Mouse (Mus musculus) midbrain, embryonic 16.5 days (tissue): ENCODE measurements around the gene Reln. TPM values are rescaled to one million over a fixed set of nuclear protein-coding genes. Genes with fewer than 3 reads are reported as not detected.

Experiments
- ATAC-seq: fragments of 200-750 bp; cut with Nextera tagmentation; 2 replicates; pipeline ENCODE4 v1.8.0; 2017; ENCODE audit warnings: moderate TSS enrichment
- H3K27ac ChIP-seq: fragments of 300-500 bp; sonication (generic); 2 replicates; pipeline ENCODE4 v1.5.1; 2014; ENCODE audit warnings: mild to moderate bottlenecking, low read length, mixed read lengths
- H3K27me3 ChIP-seq: fragments of 300-500 bp; sonication (generic); 2 replicates; pipeline ENCODE4 v1.6.1; 2014; ENCODE audit warnings: low read depth, low read length, mixed read lengths; ENCODE audit not compliant: control insufficient read depth, insufficient read depth
- H3K36me3 ChIP-seq: fragments of 300-500 bp; sonication (generic); 2 replicates; pipeline ENCODE4 v1.6.1; 2014; ENCODE audit warnings: mild to moderate bottlenecking, low read length, moderate library complexity, mixed read lengths; ENCODE audit not compliant: control insufficient read depth, insufficient read depth
- H3K4me1 ChIP-seq: fragments of 300-500 bp; sonication (generic); 2 replicates; pipeline ENCODE4 v1.6.1; 2014; ENCODE audit warnings: mild to moderate bottlenecking, low read length, mixed read lengths; ENCODE audit not compliant: control insufficient read depth, insufficient read depth
- H3K4me2 ChIP-seq: fragments of 300-500 bp; sonication (generic); 2 replicates; pipeline ENCODE4 v1.6.1; 2014; ENCODE audit warnings: mild to moderate bottlenecking, low read length, mixed read lengths
- H3K4me3 ChIP-seq: fragments of 300-500 bp; sonication (generic); 2 replicates; pipeline ENCODE4 v1.5.1; 2014; ENCODE audit warnings: low read depth, mild to moderate bottlenecking, low read length, moderate library complexity, mixed read lengths
- H3K9ac ChIP-seq: fragments of 300-500 bp; sonication (generic); 2 replicates; pipeline ENCODE4 v1.6.1; 2014; ENCODE audit warnings: low read depth, low read length, mixed read lengths
- H3K9me3 ChIP-seq: fragments of 300-500 bp; sonication (generic); replicated peaks from 2 replicates; pipeline ENCODE4 v1.6.1; 2014; ENCODE audit warnings: mild to moderate bottlenecking, low read length, mixed read lengths; ENCODE audit not compliant: control insufficient read depth, poor library complexity, severe bottlenecking
- WGBS: fragments of 180-500 bp; shearing (Covaris S2); extraction: QIAGEN DNeasy Blood & Tissue Kit; methylation state at CpG from one replicate; pipeline ENCODE4 v1.1.7; 2014; 5-methylcytosine and 5-hydroxymethylcytosine counted together
- polyA plus RNA-seq: library from polyadenylated mRNA; unstranded; fragments of >200 nt; fragmentation: Nextera tagmentation; extraction: Ambion mirVana; gene quantifications from 2 replicates; pipeline ENCODE4 v1.2.1, GENCODE M21; 2015

Reln gene
- polyA plus RNA-seq, 1 experiment from 2014 or later: 39.5 TPM

GRCm38 (mm10) chr5:21936096-21936495 is 408.4 kb downstream of the Reln start:
- no peak for ATAC-seq
- H3K36me3 ChIP-seq: no peaks in the 10 kb centered on the region
- H3K9me3 ChIP-seq: no peaks in the 10 kb centered on the region
- H3K4me2 ChIP-seq: no peak overlapping the region
- H3K27ac ChIP-seq: no peak overlapping the region
- H3K27me3 ChIP-seq: no peaks in the 10 kb centered on the region
- peaks cover 2% of the 10 kb centered on the region; the same call in 1 of the 2 replicates for H3K4me1 ChIP-seq
- 93% methylated on average over 5 of the region's 5 CpGs for WGBS
- no peak overlapping the region for H3K4me3 ChIP-seq
- H3K9ac ChIP-seq: no peak overlapping the region

- ATAC-seq: peak; percentile 66
- Histone ChIP-seq H3K27me3 (no peaks in the 10 kb centered on the region), H3K9me3 (no peaks in the 10 kb centered on the region), H3K4me2 (no peak overlapping the region), H3K36me3 (no peaks in the 10 kb centered on the region), H3K4me3 (no peak overlapping the region), H3K9ac (0 out of 2 replicates have a peak overlapping the region, but pooled peaks have one; percentile 15), H3K4me1 (peaks cover 2% of the 10 kb centered on the region; the same call in 1 of the 2 replicates), H3K27ac (peak overlapping the region; percentile 11; the same call in 1 of the 2 replicates)
- WGBS: 49% methylated on average over 13 of the region's 13 CpGs
Observed at GRCm38 (mm10) chr5:21934811-21935396, 409.6 kb downstream of the Reln start.

- Histone ChIP-seq H3K9me3 (no peaks in the 10 kb centered on the region), H3K36me3 (no peaks in the 10 kb centered on the region), H3K4me2 (no peak overlapping the region), H3K4me3 (no peak overlapping the region), H3K27ac (no peak overlapping the region), H3K27me3 (no peaks in the 10 kb centered on the region), H3K4me1 (peaks cover 2% of the 10 kb centered on the region; the same call in 1 of the 2 replicates), H3K9ac (no peak overlapping the region)
- ATAC-seq: peak; percentile 59; the same call in 1 of the 2 replicates
- WGBS: 81% methylated on average over 4 of the region's 4 CpGs
Observed at GRCm38 (mm10) chr5:21934173-21934698, 410.3 kb downstream of the Reln start.

GRCm38 (mm10) chr5:21933340-21934075 is 411.0 kb downstream of the Reln start:
- Histone ChIP-seq H3K9ac (no peak overlapping the region), H3K36me3 (no peaks in the 10 kb centered on the region), H3K4me3 (no peak overlapping the region), H3K9me3 (no peaks in the 10 kb centered on the region), H3K27me3 (no peaks in the 10 kb centered on the region), H3K27ac (no peak overlapping the region), H3K4me1 (peaks cover 2% of the 10 kb centered on the region; the same call in 1 of the 2 replicates), H3K4me2 (no peak overlapping the region)
- no peak for ATAC-seq
- 79% methylated on average over 8 of the region's 8 CpGs for WGBS

- H3K9ac ChIP-seq: no peak overlapping the region
- ATAC-seq: no peak
- H3K27me3 ChIP-seq: no peaks in the 10 kb centered on the region
- no peaks in the 10 kb centered on the region for H3K36me3 ChIP-seq
- 77% methylated on average over 4 of the region's 4 CpGs for WGBS
- H3K27ac ChIP-seq: no peak overlapping the region
- H3K9me3 ChIP-seq: no peaks in the 10 kb centered on the region
- H3K4me3 ChIP-seq: no peak overlapping the region
- peaks cover 2% of the 10 kb centered on the region; the same call in 1 of the 2 replicates for H3K4me1 ChIP-seq
- H3K4me2 ChIP-seq: no peak overlapping the region
Observed at GRCm38 (mm10) chr5:21931151-21931550, 413.4 kb downstream of the Reln start.

- no peaks in the 10 kb centered on the region for H3K4me1 ChIP-seq
- H3K9me3 ChIP-seq: 0 out of 2 replicates have a peak, but pooled peaks cover 2% of the 10 kb centered on the region
- no peaks in the 10 kb centered on the region for H3K27me3 ChIP-seq
- no peak overlapping the region for H3K27ac ChIP-seq
- H3K4me2 ChIP-seq: no peak overlapping the region
- no peaks in the 10 kb centered on the region for H3K36me3 ChIP-seq
- H3K4me3 ChIP-seq: no peak overlapping the region
- ATAC-seq: no peak
- no peak overlapping the region for H3K9ac ChIP-seq
- 88% methylated on average over 6 of the region's 6 CpGs for WGBS
Observed at GRCm38 (mm10) chr5:21920310-21920709, 424.2 kb downstream of the Reln start.

GRCm38 (mm10) chr5:21919281-21919780 is 425.2 kb downstream of the Reln start:
- ATAC-seq: no peak
- WGBS: 86% methylated on average over 4 of the region's 4 CpGs
- no peak overlapping the region for H3K9ac ChIP-seq
- H3K4me3 ChIP-seq: no peak overlapping the region
- 0 out of 2 replicates have a peak, but pooled peaks cover 2% of the 10 kb centered on the region for H3K9me3 ChIP-seq
- H3K27me3 ChIP-seq: no peaks in the 10 kb centered on the region
- H3K4me1 ChIP-seq: no peaks in the 10 kb centered on the region
- no peak overlapping the region for H3K27ac ChIP-seq
- H3K36me3 ChIP-seq: no peaks in the 10 kb centered on the region
- no peak overlapping the region for H3K4me2 ChIP-seq

- H3K27me3 ChIP-seq: no peaks in the 10 kb centered on the region
- H3K4me2 ChIP-seq: no peak overlapping the region
- H3K36me3 ChIP-seq: no peaks in the 10 kb centered on the region
- H3K27ac ChIP-seq: no peak overlapping the region
- no peaks in the 10 kb centered on the region for H3K4me1 ChIP-seq
- ATAC-seq: no peak
- no peak overlapping the region for H3K4me3 ChIP-seq
- H3K9ac ChIP-seq: no peak overlapping the region
- H3K9me3 ChIP-seq: 0 out of 2 replicates have a peak, but pooled peaks cover 2% of the 10 kb centered on the region
Observed at GRCm38 (mm10) chr5:21915973-21916372, 428.5 kb downstream of the Reln start.

GRCm38 (mm10) chr5:21914776-21915175 is 429.7 kb downstream of the Reln start:
- H3K9ac ChIP-seq: no peak overlapping the region
- 87% methylated on average over 3 of the region's 3 CpGs for WGBS

More at GRCm38 (mm10) chr5:21914776-21915175, 429.7 kb downstream of the Reln start:
- H3K4me2 ChIP-seq: no peak overlapping the region
- no peaks in the 10 kb centered on the region for H3K27me3 ChIP-seq
- H3K4me1 ChIP-seq: no peaks in the 10 kb centered on the region
- 0 out of 2 replicates have a peak, but pooled peaks cover 2% of the 10 kb centered on the region for H3K9me3 ChIP-seq
- ATAC-seq: no peak
- H3K4me3 ChIP-seq: no peak overlapping the region
- no peaks in the 10 kb centered on the region for H3K36me3 ChIP-seq
- no peak overlapping the region for H3K27ac ChIP-seq
